Mouse (Mus musculus): ENCODE results near the gene Kcnmb3. TPM values are rescaled to one million over a fixed set of nuclear protein-coding genes. Genes with fewer than 3 reads are reported as not detected.
A peak's percentile ranks its signal among the peaks of the same experiment; 100 is the strongest.

Gene Kcnmb3
- under 1 TPM in 1 of 2 experiments, not detected in 1; 0.66 TPM for total RNA-seq (2021)

DNA sequence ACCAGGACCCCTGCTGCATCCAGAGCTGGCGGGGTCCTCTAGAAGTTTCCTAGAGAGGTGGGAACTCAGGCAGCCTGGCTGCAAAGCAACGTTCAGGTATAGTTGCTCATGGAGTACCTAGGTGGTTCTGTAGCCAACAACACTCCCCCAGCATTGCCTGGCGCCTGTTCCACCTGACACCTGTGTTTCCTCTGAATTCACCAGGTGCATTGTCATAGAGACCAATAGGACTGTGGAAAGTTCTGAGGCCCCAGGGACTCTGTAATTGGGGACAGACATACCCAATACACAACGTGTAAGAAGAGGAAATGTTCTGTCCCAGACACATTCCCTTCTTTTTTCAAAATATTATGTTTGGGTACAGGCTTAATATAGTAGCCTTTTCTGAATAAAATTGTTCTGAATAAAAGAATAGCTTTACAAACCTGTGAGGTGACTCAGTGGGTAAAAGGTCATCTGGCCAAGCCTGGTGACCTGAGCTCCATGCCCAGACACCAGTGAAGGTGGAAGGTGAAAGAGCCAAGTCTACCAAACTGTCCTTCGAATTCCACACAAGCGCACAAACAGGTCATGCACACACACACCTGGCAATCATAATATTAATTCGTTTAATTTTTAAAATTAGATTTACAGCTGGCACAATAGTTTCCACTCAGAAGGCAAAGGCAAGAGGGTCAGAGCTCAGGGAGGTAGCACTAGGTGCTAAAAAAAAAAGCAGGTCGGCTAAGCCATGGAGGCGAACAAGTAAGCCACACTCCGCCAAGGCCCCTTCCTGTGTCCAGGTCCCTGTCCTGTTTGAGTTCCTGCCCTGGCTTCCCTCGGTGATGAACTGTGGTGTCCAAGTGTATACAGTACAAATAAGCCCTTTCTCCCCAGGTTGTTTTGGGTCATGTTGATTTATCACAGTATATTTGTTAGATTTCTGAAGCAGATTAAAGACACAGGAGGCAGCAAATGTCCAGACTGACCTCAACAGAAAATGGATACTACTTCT, at the start of gene Kcnmb3:
Gene Kcnmb3 (minus strand): TSS at position 135 of the 994 bp plus-strand sequence.
- no peak for DNase-seq (ENCODE audit: extremely low spot score in 1 of 2, low spot score in 1 of 2)

DNA sequence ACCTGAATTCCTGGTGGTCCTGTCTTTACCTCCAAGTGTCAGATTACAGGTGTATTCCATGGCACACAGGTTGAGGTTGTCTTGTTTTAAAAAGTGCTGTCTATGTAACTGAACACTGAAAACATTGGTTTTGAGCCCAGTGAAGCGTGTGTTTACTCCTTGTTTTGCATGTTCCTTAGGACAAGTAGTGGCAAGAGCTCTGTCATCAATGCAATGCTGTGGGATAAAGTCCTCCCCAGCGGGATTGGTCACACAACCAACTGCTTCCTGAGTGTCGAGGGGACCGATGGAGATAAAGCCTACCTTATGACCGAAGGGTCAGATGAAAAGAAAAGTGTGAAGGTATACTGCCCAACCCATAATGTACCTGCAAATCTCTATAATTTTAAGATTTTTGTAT, 46.1 kb upstream of the Kcnmb3 start:
- DNase-seq (ENCODE audit: extremely low spot score in 1 of 2, low spot score in 1 of 2): no peak

DNA sequence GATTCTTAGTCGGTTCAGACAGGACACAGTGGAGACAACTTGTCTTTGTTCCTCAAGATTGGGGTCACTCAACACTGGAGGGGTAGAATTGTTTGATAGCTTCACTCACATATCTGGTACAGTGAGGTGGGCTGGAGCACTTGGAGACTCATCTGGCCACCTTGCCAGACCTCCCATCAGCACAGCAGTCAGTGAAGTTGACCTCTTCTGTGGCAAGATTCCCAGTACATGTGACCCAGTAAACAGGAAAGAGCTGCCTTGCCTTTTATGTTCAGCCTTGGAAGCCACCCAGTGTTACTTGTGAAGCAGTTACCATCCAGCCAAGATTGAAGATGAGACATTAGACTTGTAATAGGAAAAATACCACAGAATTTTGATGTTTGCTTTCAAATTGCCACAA, 45.5 kb upstream of the Kcnmb3 start:
- DNase-seq (ENCODE audit: extremely low spot score in 1 of 2, low spot score in 1 of 2): peak in 1 of 2 experiments; percentile 13

DNA sequence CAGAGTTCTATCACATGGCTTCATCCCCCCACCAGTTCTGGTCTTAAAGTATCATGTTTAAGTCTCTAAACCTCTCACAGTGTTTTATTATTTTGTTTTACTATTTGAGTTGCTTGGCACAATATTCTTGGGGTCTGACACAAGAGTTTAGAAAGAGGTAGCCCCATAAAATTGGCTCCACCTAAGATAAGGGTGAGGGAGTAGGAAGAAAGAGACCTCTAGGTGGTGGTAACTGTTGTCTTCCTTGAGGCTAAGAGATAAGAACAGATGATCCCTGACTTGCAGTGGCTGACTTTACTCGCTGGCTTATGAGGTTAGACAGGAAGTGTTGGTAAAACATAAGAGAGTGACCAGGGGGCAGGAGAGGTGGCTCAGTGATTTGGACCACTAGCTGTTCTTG, 43.7 kb upstream of the Kcnmb3 start:
- no peak for DNase-seq (ENCODE audit: extremely low spot score in 1 of 2, low spot score in 1 of 2)

DNA sequence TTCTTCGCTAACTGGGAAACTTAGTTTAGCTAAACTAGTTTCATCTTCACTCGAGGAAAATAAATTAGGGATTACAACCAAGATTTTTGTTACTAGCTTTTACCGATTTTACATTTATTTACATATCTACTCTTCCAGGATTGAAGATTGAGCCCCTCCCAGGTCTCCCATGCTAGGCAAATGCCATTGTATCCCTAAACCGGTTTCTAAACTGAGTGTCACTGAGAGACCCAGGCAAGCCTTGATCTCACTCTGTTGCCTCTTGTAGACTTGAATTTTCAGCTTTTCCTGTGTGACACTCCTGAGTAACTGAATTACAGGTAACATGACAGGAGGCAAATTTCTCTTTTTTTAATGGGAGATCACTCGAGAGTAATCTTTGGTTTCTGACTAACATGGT, 38.0 kb upstream of the Kcnmb3 start:
- DNase-seq (ENCODE audit: extremely low spot score in 1 of 2, low spot score in 1 of 2): no peak

DNA sequence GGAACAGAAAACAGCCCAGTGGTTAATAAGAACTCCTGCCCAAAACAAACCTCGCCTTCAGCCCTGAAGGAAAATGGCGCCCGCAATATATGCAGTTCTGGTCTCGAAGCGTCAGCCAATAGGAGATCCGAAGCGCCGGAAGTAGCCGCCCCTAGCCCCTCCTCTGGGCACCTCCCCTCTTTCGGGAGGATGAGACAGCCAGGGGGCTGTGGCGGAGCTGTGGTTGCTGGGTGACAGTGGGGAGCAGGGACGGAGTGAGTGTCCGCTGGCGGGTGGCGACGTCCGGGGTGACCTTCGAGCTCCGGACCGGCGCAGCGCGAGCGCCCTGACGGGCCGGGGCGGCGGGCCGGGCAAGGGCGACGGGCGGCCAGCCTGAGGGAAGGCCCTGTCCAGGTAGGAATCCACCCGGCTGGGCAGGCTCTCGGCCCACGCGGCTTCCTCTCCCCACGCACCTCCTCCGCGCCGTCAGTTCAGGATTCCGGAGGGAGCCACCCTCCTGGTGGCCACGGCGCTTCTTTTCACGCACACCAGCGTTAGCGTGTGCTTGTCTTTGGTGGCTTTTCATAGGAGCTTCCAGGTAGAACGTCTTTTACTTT, 37.4 kb upstream of the Kcnmb3 start, which contains the start of gene Mfn1:
Gene Mfn1 (plus strand): TSS at position 163 of the 596 bp plus-strand sequence.
- peak; percentile 72 to 81 for DNase-seq (ENCODE audit: extremely low spot score in 1 of 2, low spot score in 1 of 2)

DNA sequence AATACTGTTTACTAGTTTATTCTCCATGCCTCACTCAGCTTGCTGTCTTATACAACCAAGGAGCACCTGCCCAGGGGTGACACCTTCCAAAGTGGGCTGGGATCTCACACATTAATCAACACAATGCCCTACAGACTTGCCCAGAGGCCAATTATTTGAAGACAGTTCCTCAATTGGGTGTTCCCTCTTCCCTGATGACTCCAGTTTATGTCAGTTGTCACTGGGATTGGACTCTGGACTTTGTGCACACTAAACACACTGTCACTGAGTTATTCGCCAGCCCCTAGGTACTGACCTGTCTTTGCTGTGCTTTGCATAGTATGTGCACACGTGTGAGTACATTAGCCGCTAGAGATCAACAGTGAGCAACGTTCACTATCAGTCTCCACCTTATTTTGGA, 35.1 kb upstream of the Kcnmb3 start:
- DNase-seq (ENCODE audit: extremely low spot score in 1 of 2, low spot score in 1 of 2): no peak

DNA sequence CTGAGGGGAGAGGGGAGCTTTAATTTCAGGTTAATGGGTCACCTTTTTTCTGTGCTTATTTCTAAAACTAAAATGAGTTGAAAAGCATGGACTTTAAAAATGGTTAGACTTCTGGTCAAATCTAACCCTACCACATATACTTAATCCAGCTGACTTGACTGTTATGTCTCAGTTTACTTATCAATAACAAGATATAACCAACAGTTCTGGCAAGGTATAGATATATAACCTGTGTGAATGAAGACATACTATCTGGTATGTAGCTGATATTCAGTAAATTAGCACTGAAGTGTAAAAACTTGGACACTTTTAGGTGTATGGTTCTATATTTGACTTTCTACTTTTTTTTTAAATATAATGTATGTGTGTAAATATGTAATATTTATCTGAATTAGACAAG, 21.5 kb upstream of the Kcnmb3 start:
- DNase-seq (ENCODE audit: extremely low spot score in 1 of 2, low spot score in 1 of 2): no peak

DNA sequence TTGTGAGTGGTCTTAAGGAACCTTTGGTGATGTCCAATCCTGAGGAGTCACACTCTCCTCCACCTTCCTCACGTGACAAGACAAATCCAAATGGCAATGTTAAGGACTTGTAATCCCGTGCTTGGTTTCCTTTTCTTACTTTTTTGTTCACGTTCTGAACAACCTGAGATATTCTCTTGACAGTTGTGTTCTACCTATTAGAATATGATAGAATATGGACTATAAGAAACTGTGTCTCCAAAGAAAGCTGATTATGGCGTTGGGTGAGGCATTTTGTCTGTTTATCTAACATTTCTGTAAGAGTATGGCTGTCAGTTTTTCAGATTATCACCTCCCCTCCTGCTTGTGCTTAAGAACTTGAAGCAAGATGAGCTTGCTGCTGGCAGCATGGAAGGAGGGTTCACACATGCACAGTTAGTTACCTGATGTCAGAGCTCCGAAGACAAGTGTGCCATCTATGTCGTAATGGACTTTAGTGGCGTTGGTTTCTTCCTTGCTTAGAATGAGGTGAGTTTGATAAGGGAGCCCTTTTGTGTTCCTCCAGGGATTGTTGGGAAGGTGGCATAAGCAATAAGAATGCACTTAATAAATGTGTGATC, 20.8 kb upstream of the Kcnmb3 start:
- DNase-seq (ENCODE audit: extremely low spot score in 1 of 2, low spot score in 1 of 2): no peak

DNA sequence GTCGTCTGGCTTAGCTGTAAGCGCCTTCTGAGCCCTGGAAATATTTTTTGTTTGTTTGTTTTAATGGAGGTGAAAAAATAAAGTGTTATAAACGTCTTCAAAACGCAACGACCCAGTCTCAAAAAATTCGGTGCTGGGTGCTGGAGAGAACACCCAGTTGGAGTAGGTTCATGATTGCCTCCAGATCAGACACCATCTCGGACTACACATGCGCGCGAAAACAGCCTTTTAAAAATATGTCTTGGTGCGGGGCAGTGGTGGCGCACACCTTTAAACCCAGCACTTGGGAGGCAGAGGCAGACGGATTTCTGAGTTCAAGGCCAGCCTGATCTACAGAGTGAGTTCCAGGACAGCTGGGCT, 19.1 kb upstream of the Kcnmb3 start:
- no peak for DNase-seq (ENCODE audit: extremely low spot score in 1 of 2, low spot score in 1 of 2)

DNA sequence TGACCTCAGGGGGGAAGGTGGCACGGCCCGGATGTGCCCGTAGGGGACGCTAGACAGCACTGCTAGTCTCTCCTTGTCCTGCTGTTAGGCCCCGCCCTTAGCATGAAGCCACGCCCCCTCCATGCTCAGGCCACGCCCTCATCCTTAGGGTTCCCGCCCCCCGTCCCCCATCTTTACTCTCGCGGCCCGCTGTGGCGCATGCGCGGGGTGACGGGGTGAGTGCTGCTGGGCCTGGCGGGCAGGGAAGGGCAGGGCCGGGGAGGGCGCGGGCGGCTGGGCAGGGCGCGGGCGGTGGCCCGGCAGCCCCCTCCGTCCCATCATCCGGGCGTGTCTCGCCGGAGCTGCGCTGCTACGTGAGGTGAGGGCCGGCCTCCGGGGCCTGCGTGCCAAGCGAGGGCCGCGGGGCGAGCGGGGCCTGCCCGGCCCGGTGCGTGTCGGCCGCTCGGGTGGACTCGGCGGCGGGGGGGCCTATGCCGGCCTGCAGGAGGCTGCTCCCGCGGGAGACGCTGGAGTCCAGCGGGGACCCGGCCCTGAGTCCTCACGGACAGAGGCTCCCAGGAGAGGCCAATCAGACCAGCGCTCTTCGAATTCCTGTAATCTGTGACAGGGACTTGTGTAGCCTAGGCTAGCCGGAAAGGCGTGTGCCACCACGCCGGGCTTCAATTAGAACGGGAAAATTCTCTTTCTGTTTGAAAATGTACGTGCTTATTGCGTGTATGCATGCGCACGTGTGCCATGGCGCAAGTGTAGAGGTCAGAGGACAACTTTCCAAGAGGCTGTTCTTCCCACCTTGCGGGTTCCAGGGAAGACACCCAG, 18.6 kb upstream of the Kcnmb3 start:
- DNase-seq (ENCODE audit: extremely low spot score in 1 of 2, low spot score in 1 of 2): peak; percentile 91 to 92

DNA sequence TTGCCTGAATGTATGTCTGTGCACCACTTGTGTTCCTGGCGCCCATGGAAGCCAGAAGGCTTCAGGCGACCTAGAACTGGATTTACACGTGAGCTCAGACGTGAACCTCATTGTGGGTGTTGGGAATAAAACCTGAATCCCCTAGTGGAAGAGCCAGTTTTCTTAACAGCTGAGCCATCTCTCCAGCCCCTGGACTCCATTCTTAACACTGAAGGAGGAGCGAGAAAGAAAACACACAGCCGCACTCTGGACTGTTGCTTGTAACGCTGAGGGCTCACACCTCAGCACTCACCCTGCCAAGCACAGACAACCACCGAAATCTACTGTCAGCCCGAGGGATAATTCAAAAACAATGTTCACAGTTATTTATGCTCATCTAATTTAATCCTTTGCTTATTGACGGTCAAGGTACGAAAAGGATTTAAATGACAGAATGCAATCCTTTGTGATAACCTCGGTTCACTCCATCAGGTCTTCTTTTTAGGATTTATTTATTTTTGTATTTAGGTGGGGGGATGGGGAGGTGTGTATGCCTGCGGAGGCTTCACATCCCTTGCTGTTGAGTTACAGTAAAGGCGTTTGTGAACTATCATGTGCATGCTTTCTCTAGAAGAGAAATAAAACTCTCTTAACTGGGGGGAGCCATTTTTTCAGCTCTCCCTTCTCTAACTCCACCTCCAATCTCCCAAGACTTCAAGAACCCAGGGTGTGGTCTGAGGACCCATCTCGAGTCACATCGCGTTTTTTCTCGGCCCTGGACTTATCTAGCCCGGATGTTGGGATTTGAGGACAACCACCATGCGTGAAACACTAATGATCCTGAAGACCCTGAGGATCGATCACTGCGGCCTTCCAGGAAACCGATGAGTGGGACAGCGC, 17.7 kb upstream of the Kcnmb3 start, which contains the start of gene Zfp639:
Gene Zfp639 (plus strand): TSS at position 764 of the 879 bp plus-strand sequence.
- DNase-seq (ENCODE audit: extremely low spot score in 1 of 2, low spot score in 1 of 2): no peak

DNA sequence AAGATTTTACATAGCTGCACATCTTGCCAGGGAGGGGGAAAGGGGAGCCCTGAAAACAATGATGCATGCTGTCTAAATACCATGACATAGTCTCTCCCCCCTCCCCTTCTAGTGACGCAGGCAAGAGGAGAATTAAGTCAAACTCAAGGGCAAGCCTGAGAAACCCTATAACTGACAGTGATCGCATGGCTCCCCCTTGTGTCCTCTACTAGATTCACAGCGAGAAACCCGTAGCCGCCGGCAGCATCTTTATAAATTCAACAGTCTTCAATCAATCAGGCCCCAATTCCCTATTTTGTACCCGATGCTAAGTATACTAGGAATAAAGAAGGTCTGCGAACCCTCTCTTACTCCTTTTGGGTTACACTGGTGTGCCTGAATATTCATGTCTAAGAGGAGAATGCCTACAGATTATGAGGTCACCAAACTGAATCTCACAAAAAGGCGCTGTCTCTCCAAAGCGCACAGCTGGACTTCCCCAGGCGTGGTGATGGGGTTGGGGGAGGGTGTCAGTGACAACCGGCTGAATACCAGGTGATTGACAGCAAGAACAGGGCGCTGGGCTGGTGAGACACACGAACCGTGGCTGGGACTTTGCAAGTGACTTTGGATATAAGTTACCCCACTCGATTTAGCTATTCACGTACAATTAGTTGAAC, 16.8 kb upstream of the Kcnmb3 start:
- peak; percentile 36 to 63 for DNase-seq (ENCODE audit: extremely low spot score in 1 of 2, low spot score in 1 of 2)

DNA sequence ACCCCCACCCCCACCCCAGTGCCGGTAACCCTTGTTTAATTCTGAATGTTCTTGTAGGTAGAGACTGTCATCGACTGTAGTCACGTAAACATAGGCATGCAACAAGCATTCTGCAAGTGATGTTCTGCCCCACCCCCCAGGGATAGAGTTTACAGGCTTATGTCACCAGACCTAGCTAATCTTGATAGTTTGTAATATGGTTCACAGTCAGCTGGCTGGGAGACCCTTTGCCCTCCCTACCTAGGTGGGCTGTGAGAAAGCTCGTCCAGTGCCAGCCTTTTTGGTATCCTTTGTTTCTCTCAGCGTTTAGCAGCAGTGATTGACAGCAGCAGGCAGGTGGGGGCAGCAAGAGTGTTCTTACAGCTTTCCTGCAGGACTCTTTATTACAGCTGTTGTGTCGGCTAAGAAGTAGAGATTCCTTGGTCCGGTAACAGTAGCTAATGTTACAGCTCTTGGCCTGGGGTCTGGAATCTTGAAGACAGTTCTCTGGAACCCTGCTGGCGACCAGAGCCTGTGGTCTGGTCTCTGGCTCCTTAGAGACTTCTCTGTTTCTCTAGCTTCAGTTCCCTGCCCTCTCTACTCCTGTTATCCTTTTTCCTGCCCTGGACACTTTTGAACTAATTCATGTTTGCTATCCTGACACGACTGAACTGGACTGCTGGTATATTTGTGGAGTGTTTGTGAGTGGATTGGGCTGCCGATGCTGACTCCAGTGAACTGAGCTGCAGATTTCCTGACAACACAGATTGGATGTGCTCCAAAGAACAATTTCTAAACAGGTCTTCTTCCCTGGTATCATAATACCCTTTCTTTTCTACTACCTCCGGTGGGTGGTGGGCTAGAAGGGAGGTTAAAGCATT, 14.6 kb upstream of the Kcnmb3 start:
- no peak for DNase-seq (ENCODE audit: extremely low spot score in 1 of 2, low spot score in 1 of 2)

DNA sequence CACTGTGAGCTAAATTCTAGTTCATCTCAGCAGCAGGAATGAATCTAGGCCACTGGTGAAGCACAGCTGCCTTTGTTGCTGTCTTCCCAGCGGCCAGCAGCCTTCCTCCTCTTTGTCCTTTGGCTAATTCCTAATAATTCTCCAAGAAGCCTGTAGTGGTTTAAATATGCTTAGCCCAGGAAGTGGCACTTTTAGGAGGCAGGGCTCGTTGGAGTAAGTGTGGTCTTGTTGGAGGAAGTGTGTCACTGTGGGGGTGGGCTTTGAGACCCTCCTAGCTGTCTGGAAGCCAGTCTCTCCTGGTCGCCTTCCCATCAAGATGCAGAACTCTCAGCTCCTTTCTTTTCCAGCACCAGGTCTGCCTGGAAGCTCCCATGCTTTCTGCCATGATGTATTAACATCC, 13.8 kb upstream of the Kcnmb3 start:
- no peak for DNase-seq (ENCODE audit: extremely low spot score in 1 of 2, low spot score in 1 of 2)

DNA sequence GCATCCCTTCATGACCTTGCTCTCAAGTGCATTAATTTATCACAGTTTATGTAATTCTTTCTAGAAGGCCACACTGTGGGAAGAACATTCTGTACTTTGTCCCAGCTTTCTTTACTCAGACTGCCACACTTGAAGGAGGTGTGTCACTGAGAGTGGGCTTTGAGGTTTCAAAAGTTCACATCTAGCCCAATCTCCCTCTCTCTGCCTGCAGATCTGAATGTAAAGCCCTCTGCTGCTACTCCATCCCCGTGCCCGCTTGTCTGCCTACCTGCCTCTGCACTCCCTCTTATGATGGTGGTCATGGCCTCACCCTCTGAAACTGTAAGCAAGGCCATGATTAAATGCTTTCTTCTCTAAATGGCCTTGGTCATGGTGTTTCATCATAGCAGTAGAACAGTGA, 8.3 kb upstream of the Kcnmb3 start:
- no peak for DNase-seq (ENCODE audit: extremely low spot score in 1 of 2, low spot score in 1 of 2)

DNA sequence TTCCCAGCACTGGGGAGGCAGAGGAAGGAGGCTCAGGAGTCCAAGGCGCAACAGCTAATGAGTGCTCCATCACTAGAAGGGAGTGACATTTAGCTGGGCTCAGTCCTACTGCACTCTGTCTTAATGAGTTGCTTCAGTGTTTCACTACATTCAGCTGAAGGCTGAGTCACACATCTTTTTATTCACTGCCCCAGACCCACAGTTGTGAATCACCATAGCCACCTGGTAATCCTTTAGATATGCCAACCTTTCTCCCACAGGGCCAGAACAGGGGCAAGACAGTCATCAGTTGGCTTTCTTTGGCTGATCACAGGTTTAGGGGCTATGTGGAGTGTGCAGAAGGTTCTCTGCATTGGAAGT, 4.7 kb upstream of the Kcnmb3 start:
- no peak for DNase-seq (ENCODE audit: extremely low spot score in 1 of 2, low spot score in 1 of 2)

Measured in layer of hippocampus, postnatal 25 days (tissue).